Mouse (Mus musculus): Measurements from ENCODE around the gene Ckap4.

Gene Ckap4

GRCm38 (mm10) chr10:84533912-84534671 is at the start of gene Ckap4:
Gene Ckap4 (minus strand): TSS chr10:84534062.
- peak; percentile 85 for DNase-seq (ENCODE audit: low spot score)

GRCm38 (mm10) chr10:84582236-84582635 is 48.4 kb upstream of the Ckap4 start:
- DNase-seq (ENCODE audit: low spot score), result no peak

- DNase-seq (ENCODE audit: low spot score), result no peak
These were observed 47.3 kb upstream of the Ckap4 start for GRCm38 (mm10) chr10:84581191-84581590.

- no peak for DNase-seq (ENCODE audit: low spot score)
These were observed 45.7 kb upstream of the Ckap4 start for GRCm38 (mm10) chr10:84579527-84579926.

GRCm38 (mm10) chr10:84578738-84579137 is 44.9 kb upstream of the Ckap4 start:
- DNase-seq (ENCODE audit: low spot score), result no peak

GRCm38 (mm10) chr10:84577071-84577727 is 43.3 kb upstream of the Ckap4 start:
- DNase-seq (ENCODE audit: low spot score), result peak; percentile 70

GRCm38 (mm10) chr10:84576395-84577070 is 42.7 kb upstream of the Ckap4 start, which contains the start of gene Tcp11l2:
Gene Tcp11l2 (plus strand): TSS chr10:84576626.
- DNase-seq (ENCODE audit: low spot score), result peak; percentile 94

GRCm38 (mm10) chr10:84576029-84576394 is 42.1 kb upstream of the Ckap4 start:
- no peak for DNase-seq (ENCODE audit: low spot score)

- no peak for DNase-seq (ENCODE audit: low spot score)
These were observed 40.0 kb upstream of the Ckap4 start for GRCm38 (mm10) chr10:84573671-84574420.

GRCm38 (mm10) chr10:84571052-84571639 is 37.3 kb upstream of the Ckap4 start:
- no peak for DNase-seq (ENCODE audit: low spot score)

GRCm38 (mm10) chr10:84564427-84564826 is 30.6 kb upstream of the Ckap4 start:
- DNase-seq (ENCODE audit: low spot score), result no peak

GRCm38 (mm10) chr10:84562567-84563554 is 29.0 kb upstream of the Ckap4 start:
- DNase-seq (ENCODE audit: low spot score), result peak; percentile 14

- no peak for DNase-seq (ENCODE audit: low spot score)
These were observed 28.3 kb upstream of the Ckap4 start for GRCm38 (mm10) chr10:84562121-84562520.

- no peak for DNase-seq (ENCODE audit: low spot score)
These were observed 26.1 kb upstream of the Ckap4 start for GRCm38 (mm10) chr10:84559986-84560385.

GRCm38 (mm10) chr10:84558511-84558910 is 24.6 kb upstream of the Ckap4 start:
- DNase-seq (ENCODE audit: low spot score), result no peak

GRCm38 (mm10) chr10:84556120-84556519 is 22.3 kb upstream of the Ckap4 start:
- DNase-seq (ENCODE audit: low spot score), result no peak

GRCm38 (mm10) chr10:84554291-84555009 is 20.6 kb upstream of the Ckap4 start:
- DNase-seq (ENCODE audit: low spot score), result no peak

- DNase-seq (ENCODE audit: low spot score), result no peak
These were observed 18.6 kb upstream of the Ckap4 start for GRCm38 (mm10) chr10:84552477-84552876.

- no peak for DNase-seq (ENCODE audit: low spot score)
These were observed 18.0 kb upstream of the Ckap4 start for GRCm38 (mm10) chr10:84551846-84552245.

GRCm38 (mm10) chr10:84549920-84550293 is 16.0 kb upstream of the Ckap4 start:
- DNase-seq (ENCODE audit: low spot score), result no peak
